Mouse (Mus musculus) limb, embryonic 13.5 days (tissue): ENCODE data around the gene Trpm3. TPM values are rescaled to one million over a fixed set of nuclear protein-coding genes. Genes with fewer than 3 reads are reported as not detected.
"Not testable (repeated sequence)": the region's sequence is repeated elsewhere in the genome, so short reads cannot be mapped to it uniquely, and the experiment has no call there.

Source experiments
- ATAC-seq: fragments of 200-750 bp; cut with Nextera tagmentation; 2 replicates; pipeline ENCODE4 v1.8.0; 2017; ENCODE audit warnings: low read depth, moderate number of reproducible peaks, moderate TSS enrichment; ENCODE audit not compliant: low FRiP score
- H3K27ac ChIP-seq: fragments of 300-500 bp; sonication (generic); 2 replicates; pipeline ENCODE4 v1.5.1; 2015; ENCODE audit warnings: inconsistent platforms, mild to moderate bottlenecking, moderate library complexity
- H3K27me3 ChIP-seq: fragments of 300-500 bp; sonication (generic); 2 replicates; pipeline ENCODE4 v1.6.1; 2015; ENCODE audit warnings: mild to moderate bottlenecking, inconsistent platforms
- H3K36me3 ChIP-seq: fragments of 300-500 bp; sonication (generic); 2 replicates; pipeline ENCODE4 v1.6.1; 2015; ENCODE audit warnings: inconsistent platforms, mild to moderate bottlenecking, moderate library complexity
- H3K4me1 ChIP-seq: fragments of 300-500 bp; sonication (generic); 2 replicates; pipeline ENCODE4 v1.6.1; 2015; ENCODE audit warnings: inconsistent platforms
- H3K4me2 ChIP-seq: fragments of 300-500 bp; sonication (generic); replicated peaks from 2 replicates; pipeline ENCODE4 v1.6.1; 2015; ENCODE audit warnings: inconsistent platforms, mild to moderate bottlenecking, moderate library complexity
- H3K4me3 ChIP-seq: fragments of 300-500 bp; sonication (generic); 2 replicates; pipeline ENCODE4 v1.5.1; 2015; ENCODE audit warnings: moderate library complexity, mild to moderate bottlenecking, inconsistent platforms
- H3K9ac ChIP-seq: fragments of 300-500 bp; sonication (generic); 2 replicates; pipeline ENCODE4 v1.6.1; 2015; ENCODE audit warnings: mild to moderate bottlenecking, inconsistent platforms
- H3K9me3 ChIP-seq: fragments of 300-500 bp; sonication (generic); 2 replicates; pipeline ENCODE4 v1.6.1; 2016; ENCODE audit warnings: inconsistent platforms
- WGBS: fragments of 180-500 bp; shearing (Covaris S2); methylation state at CpG from one replicate; pipeline ENCODE4 v1.1.7; 2015; 5-methylcytosine and 5-hydroxymethylcytosine counted together
- polyA plus RNA-seq: library from polyadenylated mRNA; unstranded; fragments of >200 nt; fragmentation: Nextera tagmentation; extraction: Ambion mirVana; gene quantifications from 2 replicates; pipeline ENCODE4 v1.2.1, GENCODE M21; 2015

The Trpm3 gene
- polyA plus RNA-seq, 1 experiment from 2014 or later: 6.3 TPM

GRCm38 (mm10) chr19:23024821-23025220 is 886.0 kb downstream of the Trpm3 start:
- WGBS: 83% methylated on average over 4 of the region's 4 CpGs
- Histone ChIP-seq H3K4me1 (no peaks in the 10 kb centered on the region), H3K27ac (no peak overlapping the region), H3K4me2 (no peak overlapping the region), H3K9me3 (no peaks in the 10 kb centered on the region), H3K4me3 (no peak overlapping the region), H3K9ac (no peak overlapping the region), H3K27me3 (no peaks in the 10 kb centered on the region), H3K36me3 (no peaks in the 10 kb centered on the region)
- no peak for ATAC-seq

- Histone ChIP-seq H3K4me2 (no peak overlapping the region), H3K4me1 (no peaks in the 10 kb centered on the region), H3K9me3 (no peaks in the 10 kb centered on the region), H3K27ac (no peak overlapping the region), H3K36me3 (no peaks in the 10 kb centered on the region), H3K27me3 (no peaks in the 10 kb centered on the region), H3K9ac (no peak overlapping the region), H3K4me3 (no peak overlapping the region)
- ATAC-seq: no peak
- WGBS: 87% methylated on average over 7 of the region's 7 CpGs
These were observed 887.6 kb downstream of the Trpm3 start for GRCm38 (mm10) chr19:23026427-23026826.

- H3K27me3 ChIP-seq: no peaks in the 10 kb centered on the region
- H3K4me3 ChIP-seq: no peak overlapping the region
- H3K4me2 ChIP-seq: no peak overlapping the region
- WGBS: 72% methylated on average over 5 of the region's 5 CpGs
- H3K9ac ChIP-seq: no peak overlapping the region
- no peaks in the 10 kb centered on the region for H3K4me1 ChIP-seq
- ATAC-seq: no peak
- no peaks in the 10 kb centered on the region for H3K9me3 ChIP-seq
- no peak overlapping the region for H3K27ac ChIP-seq
- H3K36me3 ChIP-seq: no peaks in the 10 kb centered on the region
These were observed 889.4 kb downstream of the Trpm3 start for GRCm38 (mm10) chr19:23028283-23028682.

GRCm38 (mm10) chr19:23033343-23033742 is 894.5 kb downstream of the Trpm3 start:
- not testable (repeated sequence) for H3K27me3 ChIP-seq, H3K4me1 ChIP-seq, H3K9ac ChIP-seq, H3K9me3 ChIP-seq, H3K36me3 ChIP-seq, H3K4me3 ChIP-seq, H3K4me2 ChIP-seq, ATAC-seq, H3K27ac ChIP-seq
- WGBS: 69% methylated on average over 1 of the region's 1 CpGs

- WGBS: 70% methylated on average over 5 of the region's 5 CpGs
These were observed 895.3 kb downstream of the Trpm3 start for GRCm38 (mm10) chr19:23034117-23034516.

GRCm38 (mm10) chr19:23034933-23035332 is 896.1 kb downstream of the Trpm3 start:
- ATAC-seq: no peak
- Histone ChIP-seq H3K9ac (no peak overlapping the region), H3K27ac (no peak overlapping the region), H3K36me3 (no peaks in the 10 kb centered on the region), H3K4me2 (no peak overlapping the region), H3K4me1 (0 out of 2 replicates have a peak, but pooled peaks cover 6% of the 10 kb centered on the region), H3K4me3 (no peak overlapping the region), H3K27me3 (no peaks in the 10 kb centered on the region), H3K9me3 (no peaks in the 10 kb centered on the region)
- 81% methylated on average over 4 of the region's 4 CpGs for WGBS

More at GRCm38 (mm10) chr19:23034117-23034516, 895.3 kb downstream of the Trpm3 start:
- H3K36me3 ChIP-seq: no peaks in the 10 kb centered on the region
- no peaks in the 10 kb centered on the region for H3K9me3 ChIP-seq
- H3K27ac ChIP-seq: no peak overlapping the region
- ATAC-seq: no peak
- H3K4me3 ChIP-seq: no peak overlapping the region
- 0 out of 2 replicates have a peak, but pooled peaks cover 6% of the 10 kb centered on the region for H3K4me1 ChIP-seq
- H3K27me3 ChIP-seq: no peaks in the 10 kb centered on the region
- no peak overlapping the region for H3K4me2 ChIP-seq
- H3K9ac ChIP-seq: no peak overlapping the region

- Histone ChIP-seq H3K4me2 (no peak overlapping the region), H3K4me3 (no peak overlapping the region), H3K9ac (no peak overlapping the region), H3K27ac (no peak overlapping the region), H3K4me1 (0 out of 2 replicates have a peak, but pooled peaks cover 6% of the 10 kb centered on the region), H3K27me3 (no peaks in the 10 kb centered on the region), H3K36me3 (no peaks in the 10 kb centered on the region), H3K9me3 (no peaks in the 10 kb centered on the region)
- 75% methylated on average over 3 of the region's 3 CpGs for WGBS
- no peak for ATAC-seq
These were observed 896.9 kb downstream of the Trpm3 start for GRCm38 (mm10) chr19:23035786-23036185.

GRCm38 (mm10) chr19:23036782-23037477 is 898.1 kb downstream of the Trpm3 start:
- no peak overlapping the region for H3K27ac ChIP-seq
- H3K9ac ChIP-seq: no peak overlapping the region
- no peak overlapping the region; the same call in 1 of the 2 replicates for H3K4me2 ChIP-seq
- no peaks in the 10 kb centered on the region for H3K9me3 ChIP-seq
- ATAC-seq: no peak
- H3K4me3 ChIP-seq: no peak overlapping the region
- H3K27me3 ChIP-seq: no peaks in the 10 kb centered on the region
- H3K4me1 ChIP-seq: peaks cover 8% of the 10 kb centered on the region; the same call in 1 of the 2 replicates
- H3K36me3 ChIP-seq: no peaks in the 10 kb centered on the region
- WGBS: 50% methylated on average over 11 of the region's 11 CpGs

GRCm38 (mm10) chr19:23037499-23037898 is 898.7 kb downstream of the Trpm3 start:
- Histone ChIP-seq H3K4me1 (peaks cover 10% of the 10 kb centered on the region; the same call in 1 of the 2 replicates), H3K4me2 (no peak overlapping the region), H3K4me3 (no peak overlapping the region), H3K9ac (no peak overlapping the region), H3K36me3 (no peaks in the 10 kb centered on the region), H3K9me3 (no peaks in the 10 kb centered on the region), H3K27ac (no peak overlapping the region), H3K27me3 (no peaks in the 10 kb centered on the region)
- no peak for ATAC-seq
- WGBS: 77% methylated on average over 14 of the region's 14 CpGs

GRCm38 (mm10) chr19:23038321-23038720 is 899.5 kb downstream of the Trpm3 start:
- WGBS: 82% methylated on average over 2 of the region's 2 CpGs
- Histone ChIP-seq H3K27me3 (no peaks in the 10 kb centered on the region), H3K4me3 (no peak overlapping the region), H3K4me2 (no peak overlapping the region), H3K36me3 (no peaks in the 10 kb centered on the region), H3K9ac (no peak overlapping the region), H3K4me1 (peaks cover 10% of the 10 kb centered on the region; the same call in 1 of the 2 replicates), H3K9me3 (no peaks in the 10 kb centered on the region), H3K27ac (no peak overlapping the region)
- no peak for ATAC-seq

GRCm38 (mm10) chr19:23041483-23042167 is 902.8 kb downstream of the Trpm3 start:
- Histone ChIP-seq H3K4me1 (peaks cover 10% of the 10 kb centered on the region; the same call in 1 of the 2 replicates), H3K9me3 (no peaks in the 10 kb centered on the region), H3K4me3 (no peak overlapping the region), H3K36me3 (no peaks in the 10 kb centered on the region), H3K4me2 (no peak overlapping the region), H3K27me3 (no peaks in the 10 kb centered on the region), H3K27ac (no peak overlapping the region), H3K9ac (no peak overlapping the region)
- WGBS: 49% methylated on average over 6 of the region's 6 CpGs
- no peak for ATAC-seq

- no peak overlapping the region for H3K9ac ChIP-seq
- no peak overlapping the region for H3K4me2 ChIP-seq
- ATAC-seq: no peak
- H3K36me3 ChIP-seq: no peaks in the 10 kb centered on the region
- H3K27me3 ChIP-seq: no peaks in the 10 kb centered on the region
- no peak overlapping the region for H3K27ac ChIP-seq
- peaks cover 3% of the 10 kb centered on the region; the same call in 1 of the 2 replicates for H3K4me1 ChIP-seq
- H3K9me3 ChIP-seq: no peaks in the 10 kb centered on the region
- WGBS: 64% methylated on average over 6 of the region's 6 CpGs
- no peak overlapping the region for H3K4me3 ChIP-seq
These were observed 903.4 kb downstream of the Trpm3 start for GRCm38 (mm10) chr19:23042168-23042733.
